Mouse (Mus musculus): ENCODE measurements around the gene Prss36. TPM values are rescaled to one million over a fixed set of nuclear protein-coding genes. Genes with fewer than 3 reads are reported as not detected.
A peak's percentile ranks its signal among the peaks of the same experiment; 100 is the strongest.

The Prss36 gene
- polyA plus RNA-seq, 1 experiment: 15.8 TPM

DNA sequence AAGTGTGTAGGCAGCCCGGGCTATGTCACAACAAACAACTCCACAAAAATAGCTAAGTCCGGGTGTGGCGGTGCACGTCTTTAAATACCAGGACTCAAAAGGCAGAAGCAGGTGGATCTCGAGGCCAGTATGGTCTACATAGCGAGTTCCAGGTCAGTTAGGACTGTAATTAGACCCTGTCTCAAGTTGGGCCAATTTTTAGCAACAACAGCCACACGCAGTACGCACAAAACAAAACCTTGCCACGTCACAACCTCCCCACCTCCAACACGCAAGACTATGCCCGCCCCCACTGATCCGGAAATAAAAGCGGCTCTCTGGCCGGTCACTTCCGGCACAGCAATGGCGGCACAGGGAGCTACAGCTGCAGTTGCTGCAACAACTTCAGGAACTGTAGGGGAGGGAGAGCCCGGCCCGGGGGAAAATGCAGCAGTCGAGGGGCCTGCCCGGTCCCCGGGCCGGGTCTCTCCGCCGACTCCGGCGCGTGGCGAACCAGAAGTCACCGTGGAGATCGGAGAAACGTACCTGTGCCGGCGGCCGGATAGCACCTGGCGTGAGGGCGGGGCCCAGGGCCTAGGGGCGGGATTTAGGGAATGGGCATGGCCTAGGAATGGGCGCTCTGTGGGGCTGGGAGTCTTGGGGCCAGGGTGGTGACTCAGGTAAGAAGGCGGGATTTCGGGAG is 34.2 kb downstream of the Prss36 start, which contains the start of gene Kat8:
TSS of gene Kat8 (plus strand) at position 327 of the 682 bp plus-strand sequence.
- TF ChIP-seq CTCF (IDR thresholded peaks at IDR 0.05; ENCODE audit: borderline replicate concordance, control insufficient read depth, extremely low read depth, insufficient read depth, low read length, poor library complexity): peak; percentile 45; the same call in 1 of the 2 replicates
- TF ChIP-seq POLR2A (IDR thresholded peaks at IDR 0.05; ENCODE audit: control insufficient read depth, extremely low read depth, insufficient read depth, low read length, poor library complexity): peak; percentile 72
- peaks cover 22% of the 10 kb centered on the region for H3K36me3 ChIP-seq (ENCODE audit: control insufficient read depth, insufficient read depth, low read length)
- H3K4me3 ChIP-seq (ENCODE audit: control insufficient read depth, insufficient read depth, low read length): peak within 1 kb of the TSS; percentile 99
- no peaks in the 10 kb centered on the region for H3K27me3 ChIP-seq (ENCODE audit: control insufficient read depth, insufficient read depth, low read length)
- DNase-seq: peak; percentile 80
- WGBS: 4% methylated on average over 40 of the region's 40 CpGs
- H3K27ac ChIP-seq (ENCODE audit: control insufficient read depth, insufficient read depth, low read length): peak within 1 kb of the TSS; percentile 44; the same call in 1 of the 2 replicates
- peaks cover 3% of the 10 kb centered on the region for H3K4me1 ChIP-seq (replicated peaks; ENCODE audit: control insufficient read depth, insufficient read depth, low read length)

DNA sequence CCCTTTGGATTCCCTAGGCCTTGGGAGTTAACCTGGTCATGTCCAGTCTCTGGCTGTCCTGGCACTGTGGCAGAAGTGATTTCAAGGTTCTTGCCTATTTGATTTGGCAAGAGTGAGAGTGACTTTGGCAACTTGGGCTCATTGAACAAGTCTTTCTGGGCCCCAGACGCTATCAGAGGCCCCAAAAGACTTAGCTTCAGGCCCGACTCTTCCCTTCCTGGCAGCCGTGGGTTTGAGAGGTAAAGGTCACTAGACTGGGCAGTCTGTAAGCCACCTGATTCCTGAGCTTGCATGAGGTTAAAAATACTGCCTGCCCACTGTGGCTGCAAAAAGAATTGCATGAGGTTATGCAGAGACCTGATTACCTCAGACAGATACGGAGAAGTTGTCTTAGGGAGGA is 37.9 kb downstream of the Prss36 start:
- 96% methylated on average over 4 of the region's 4 CpGs for WGBS
- no peak for DNase-seq
- H3K27ac ChIP-seq (ENCODE audit: control insufficient read depth, insufficient read depth, low read length): no peak overlapping the region
- peaks cover 15% of the 10 kb centered on the region; the same call in 1 of the 2 replicates for H3K36me3 ChIP-seq (ENCODE audit: control insufficient read depth, insufficient read depth, low read length)
- no peaks in the 10 kb centered on the region for H3K27me3 ChIP-seq (ENCODE audit: control insufficient read depth, insufficient read depth, low read length)
- TF ChIP-seq CTCF (IDR thresholded peaks at IDR 0.05; ENCODE audit: borderline replicate concordance, control insufficient read depth, extremely low read depth, insufficient read depth, low read length, poor library complexity) (no peak), POLR2A (IDR thresholded peaks at IDR 0.05; ENCODE audit: control insufficient read depth, extremely low read depth, insufficient read depth, low read length, poor library complexity) (no peak)
- H3K4me1 ChIP-seq (replicated peaks; ENCODE audit: control insufficient read depth, insufficient read depth, low read length): peaks cover 15% of the 10 kb centered on the region
- H3K4me3 ChIP-seq (ENCODE audit: control insufficient read depth, insufficient read depth, low read length): no peak overlapping the region

DNA sequence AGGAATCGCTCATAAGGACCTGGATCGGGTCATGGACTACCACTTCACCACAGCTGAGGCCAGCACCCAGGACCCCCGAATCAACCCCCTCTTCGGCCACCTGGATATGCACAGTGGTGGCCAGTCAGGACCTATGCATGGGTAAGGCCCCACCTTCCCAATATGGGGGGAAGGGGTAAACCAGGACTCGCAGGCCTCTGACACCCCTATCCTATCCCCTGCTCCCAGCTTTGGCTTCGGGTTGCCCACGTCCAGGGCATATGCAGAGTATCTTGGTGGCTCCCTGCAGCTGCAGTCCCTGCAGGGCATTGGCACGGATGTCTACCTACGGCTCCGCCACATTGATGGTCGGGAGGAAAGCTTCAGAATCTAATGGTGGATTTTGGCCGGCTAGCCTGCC is 38.6 kb downstream of the Prss36 start:
- no peak overlapping the region for H3K4me3 ChIP-seq (ENCODE audit: control insufficient read depth, insufficient read depth, low read length)
- WGBS: 97% methylated on average over 12 of the region's 12 CpGs
- H3K27ac ChIP-seq (ENCODE audit: control insufficient read depth, insufficient read depth, low read length): no peak overlapping the region
- no peaks in the 10 kb centered on the region for H3K27me3 ChIP-seq (ENCODE audit: control insufficient read depth, insufficient read depth, low read length)
- H3K36me3 ChIP-seq (ENCODE audit: control insufficient read depth, insufficient read depth, low read length): peaks cover 15% of the 10 kb centered on the region; the same call in 1 of the 2 replicates
- peaks cover 15% of the 10 kb centered on the region for H3K4me1 ChIP-seq (replicated peaks; ENCODE audit: control insufficient read depth, insufficient read depth, low read length)
- DNase-seq: no peak
- TF ChIP-seq POLR2A (IDR thresholded peaks at IDR 0.05; ENCODE audit: control insufficient read depth, extremely low read depth, insufficient read depth, low read length, poor library complexity): no peak
- TF ChIP-seq CTCF (IDR thresholded peaks at IDR 0.05; ENCODE audit: borderline replicate concordance, control insufficient read depth, extremely low read depth, insufficient read depth, low read length, poor library complexity): no peak

DNA sequence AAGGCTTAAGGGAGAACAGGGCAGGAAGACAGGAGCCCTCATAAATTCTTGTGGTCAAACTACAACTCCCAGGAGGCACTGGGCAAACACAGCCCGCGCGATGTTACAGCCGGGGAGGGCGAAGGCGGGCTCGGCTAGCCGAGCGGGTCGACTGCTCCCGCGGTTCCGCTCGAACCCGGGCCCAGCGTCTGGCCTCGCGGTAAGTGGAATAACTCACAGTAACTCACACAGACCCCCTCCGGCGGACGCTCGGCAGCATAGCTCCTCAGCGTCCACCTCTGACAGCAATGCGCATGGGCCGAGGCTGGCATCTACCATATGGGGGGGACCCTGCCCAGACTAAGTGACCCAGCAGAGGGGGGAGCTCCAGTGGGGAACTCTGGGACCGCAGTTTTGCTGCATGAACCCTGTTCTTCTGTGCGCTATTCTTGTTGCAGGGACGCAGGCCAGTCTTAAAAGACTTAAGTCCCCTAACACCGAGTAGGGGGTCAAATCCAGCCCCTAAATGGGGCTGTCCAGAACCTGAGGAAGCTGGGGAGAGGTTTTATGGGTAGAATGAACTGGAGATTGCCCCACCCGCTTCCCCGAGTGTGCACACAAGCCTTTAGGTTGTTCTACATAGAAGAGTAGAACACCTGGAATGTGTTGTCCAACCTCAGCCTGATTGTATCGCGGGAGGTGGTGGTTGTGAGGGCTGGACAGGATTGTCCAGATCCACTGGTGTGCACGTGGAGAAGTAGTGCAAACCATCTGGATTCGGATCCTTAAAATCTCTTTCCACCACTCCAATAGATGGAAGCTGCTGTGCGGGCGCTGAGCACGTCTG is 42.3 kb downstream of the Prss36 start, which contains the start of gene Bckdk:
TSS of gene Bckdk (plus strand) at position 112 of the 826 bp plus-strand sequence.
- no peak within 1 kb of the TSS for H3K27ac ChIP-seq (ENCODE audit: control insufficient read depth, insufficient read depth, low read length)
- TF ChIP-seq POLR2A (IDR thresholded peaks at IDR 0.05; ENCODE audit: control insufficient read depth, extremely low read depth, insufficient read depth, low read length, poor library complexity) (peak; percentile 40; the same call in 1 of the 2 replicates), CTCF (IDR thresholded peaks at IDR 0.05; ENCODE audit: borderline replicate concordance, control insufficient read depth, extremely low read depth, insufficient read depth, low read length, poor library complexity) (0 out of 2 replicates have a peak, but pooled peaks have one; percentile 16)
- H3K4me1 ChIP-seq (replicated peaks; ENCODE audit: control insufficient read depth, insufficient read depth, low read length): peaks cover 23% of the 10 kb centered on the region
- H3K4me3 ChIP-seq (ENCODE audit: control insufficient read depth, insufficient read depth, low read length): peak within 1 kb of the TSS; percentile 61
- peaks cover 15% of the 10 kb centered on the region; the same call in 1 of the 2 replicates for H3K36me3 ChIP-seq (ENCODE audit: control insufficient read depth, insufficient read depth, low read length)
- WGBS: 7% methylated on average over 38 of the region's 38 CpGs
- H3K27me3 ChIP-seq (ENCODE audit: control insufficient read depth, insufficient read depth, low read length): no peaks in the 10 kb centered on the region
- peak; percentile 74 for DNase-seq

DNA sequence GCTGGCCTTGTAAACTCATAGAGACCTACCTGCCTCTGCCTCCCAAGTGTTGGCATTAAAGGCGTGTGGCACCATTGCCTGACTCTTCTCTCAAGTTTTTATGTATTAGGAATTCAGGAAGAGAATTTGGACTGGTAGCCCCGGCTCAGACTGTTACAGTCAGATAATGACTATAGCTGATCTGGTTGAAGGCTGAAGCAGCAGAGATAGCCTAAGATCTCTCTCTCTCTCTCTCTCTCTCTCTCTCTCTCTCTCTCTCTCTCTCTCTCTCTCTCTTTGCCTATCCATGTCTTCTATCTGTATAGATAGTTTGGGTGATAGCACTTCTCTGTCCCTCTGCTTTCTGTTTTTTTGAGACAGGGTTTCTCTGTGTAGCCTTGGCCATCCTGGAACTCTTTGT is 44.8 kb downstream of the Prss36 start:
- Histone ChIP-seq H3K4me3 (ENCODE audit: control insufficient read depth, insufficient read depth, low read length) (no peak overlapping the region), H3K27ac (ENCODE audit: control insufficient read depth, insufficient read depth, low read length) (no peak overlapping the region), H3K4me1 (replicated peaks; ENCODE audit: control insufficient read depth, insufficient read depth, low read length) (peaks cover 35% of the 10 kb centered on the region), H3K27me3 (ENCODE audit: control insufficient read depth, insufficient read depth, low read length) (no peaks in the 10 kb centered on the region), H3K36me3 (ENCODE audit: control insufficient read depth, insufficient read depth, low read length) (no peaks in the 10 kb centered on the region; the same call in 1 of the 2 replicates)
- WGBS: 96% methylated on average over 2 of the region's 2 CpGs
- TF ChIP-seq POLR2A (IDR thresholded peaks at IDR 0.05; ENCODE audit: control insufficient read depth, extremely low read depth, insufficient read depth, low read length, poor library complexity) (no peak), CTCF (IDR thresholded peaks at IDR 0.05; ENCODE audit: borderline replicate concordance, control insufficient read depth, extremely low read depth, insufficient read depth, low read length, poor library complexity) (no peak)
- no peak for DNase-seq

DNA sequence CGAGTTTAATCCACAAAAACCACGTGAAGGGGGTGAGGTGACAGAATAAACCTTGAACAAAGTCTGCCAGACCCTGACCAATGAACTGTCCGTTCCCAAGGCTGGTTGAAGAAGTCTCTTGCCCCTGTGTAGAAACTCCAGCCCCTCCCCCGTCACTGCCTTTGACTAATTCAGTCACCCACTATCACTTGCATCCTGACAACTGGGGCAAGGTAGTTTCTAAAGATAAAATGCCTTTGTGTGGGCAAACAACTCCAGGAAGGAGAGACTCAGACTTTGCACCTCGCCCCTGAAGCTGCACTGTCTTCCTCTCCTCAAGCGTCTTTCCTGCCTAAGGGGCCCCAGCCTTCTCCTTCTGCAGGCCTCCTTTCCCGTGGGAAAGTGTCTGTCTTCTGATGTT is 46.5 kb downstream of the Prss36 start:
- Histone ChIP-seq H3K4me1 (replicated peaks; ENCODE audit: control insufficient read depth, insufficient read depth, low read length) (peaks cover 37% of the 10 kb centered on the region), H3K27me3 (ENCODE audit: control insufficient read depth, insufficient read depth, low read length) (no peaks in the 10 kb centered on the region), H3K4me3 (ENCODE audit: control insufficient read depth, insufficient read depth, low read length) (no peak overlapping the region), H3K27ac (ENCODE audit: control insufficient read depth, insufficient read depth, low read length) (peak overlapping the region; percentile 62), H3K36me3 (ENCODE audit: control insufficient read depth, insufficient read depth, low read length) (no peaks in the 10 kb centered on the region)
- WGBS: 25% methylated on average over 7 of the region's 7 CpGs
- TF ChIP-seq CTCF (IDR thresholded peaks at IDR 0.05; ENCODE audit: borderline replicate concordance, control insufficient read depth, extremely low read depth, insufficient read depth, low read length, poor library complexity) (no peak), POLR2A (IDR thresholded peaks at IDR 0.05; ENCODE audit: control insufficient read depth, extremely low read depth, insufficient read depth, low read length, poor library complexity) (no peak)
- DNase-seq: no peak
